Mouse (Mus musculus) cerebellum, adult 2 months (tissue): Measurements from ENCODE around the gene Coro7. TPM values are rescaled to one million over a fixed set of nuclear protein-coding genes. Genes with fewer than 3 reads are reported as not detected.

ENCODE experiments used
- DNase-seq, 2 experiments: peaks; one replicate each; pipeline ENCODE4 v3.0.0; 2021
- H3K27ac ChIP-seq: fragments of 200-500 bp; 2 replicates; pipeline ENCODE4 v1.5.1; 2012; ENCODE audit warnings: low read length, control low read depth, inconsistent platforms; ENCODE audit not compliant: insufficient read depth
- H3K27me3 ChIP-seq: fragments of 200-500 bp; 2 replicates; pipeline ENCODE4 v1.6.1; 2012; ENCODE audit warnings: inconsistent platforms, mild to moderate bottlenecking, low read length, moderate library complexity; ENCODE audit not compliant: control insufficient read depth, insufficient read depth
- H3K4me1 ChIP-seq: fragments of 200-500 bp; 2 replicates; pipeline ENCODE4 v1.6.1; 2011; ENCODE audit warnings: low read length; ENCODE audit not compliant: control insufficient read depth, insufficient read depth
- H3K4me3 ChIP-seq: fragments of 200-500 bp; replicated peaks from 2 replicates; pipeline ENCODE3; 2011; ENCODE audit warnings: mild to moderate bottlenecking, low read depth, low read length, control low read depth; ENCODE audit not compliant: insufficient read depth
- CTCF ChIP-seq: fragments of 200-500 bp; IDR thresholded peaks from 2 replicates; pipeline ENCODE4 v1.5.1; 2011; ENCODE audit warnings: low read depth, mild to moderate bottlenecking, control low read depth, low read length, moderate library complexity, borderline replicate concordance; ENCODE audit not compliant: insufficient read depth
- POLR2A ChIP-seq: fragments of 200-500 bp; IDR thresholded peaks from 2 replicates; pipeline ENCODE4 v1.6.1; 2011; ENCODE audit warnings: low read length, control low read depth, borderline replicate concordance; ENCODE audit not compliant: insufficient read depth
- WGBS: fragments of 180-500 bp; shearing (Covaris S2); methylation state at CpG from one replicate; pipeline ENCODE4 v1.1.7; 2018; 5-methylcytosine and 5-hydroxymethylcytosine counted together
- polyA plus RNA-seq: library from polyadenylated mRNA; depleted of rRNA; stranded (reverse); fragments of >200 nt; gene quantifications from 2 replicates; pipeline ENCODE4 v1.2.3, GENCODE M21; 2012

The Coro7 gene
- polyA plus RNA-seq, 1 experiment, result 86.1 TPM

- DNase-seq, result peak; percentile 84 to 91
- Histone ChIP-seq H3K27me3 (no peaks in the 10 kb centered on the region), H3K4me1 (no peaks in the 10 kb centered on the region; the same call in none of the 2 replicates), H3K27ac (no peak overlapping the region), H3K4me3 (no peak overlapping the region)
- TF ChIP-seq POLR2A (no peak), CTCF (peak; percentile 96)
- 49% methylated on average over 9 of the region's 9 CpGs for WGBS
Measured at GRCm38 (mm10) chr16:4607818-4608531, 71.6 kb downstream of the Coro7 start.

- Histone ChIP-seq H3K27me3 (no peaks in the 10 kb centered on the region), H3K27ac (no peak overlapping the region), H3K4me1 (peaks cover 5% of the 10 kb centered on the region), H3K4me3 (no peak overlapping the region)
- TF ChIP-seq CTCF, result peak; percentile 32; the same call in 1 of the 2 replicates
- no peak for TF ChIP-seq POLR2A
- peak; percentile 48 to 49 for DNase-seq
- WGBS, result 36% methylated on average over 5 of the region's 5 CpGs
Measured at GRCm38 (mm10) chr16:4606431-4607084, 73.0 kb downstream of the Coro7 start.

GRCm38 (mm10) chr16:4605514-4606131 is 74.0 kb downstream of the Coro7 start:
- Histone ChIP-seq H3K4me1 (peaks cover 5% of the 10 kb centered on the region), H3K4me3 (no peak overlapping the region), H3K27ac (no peak overlapping the region), H3K27me3 (no peaks in the 10 kb centered on the region)
- TF ChIP-seq POLR2A (no peak), CTCF (no peak)
- DNase-seq, result no peak
- WGBS, result 68% methylated on average over 13 of the region's 13 CpGs

GRCm38 (mm10) chr16:4604293-4604837 is 75.2 kb downstream of the Coro7 start:
- H3K27ac ChIP-seq, result no peak overlapping the region
- no peak for DNase-seq

GRCm38 (mm10) chr16:4603453-4603837 is 76.1 kb downstream of the Coro7 start:
- 64% methylated on average over 1 of the region's 1 CpGs for WGBS
- no peak for DNase-seq
- Histone ChIP-seq H3K27ac (no peak overlapping the region), H3K4me1 (peaks cover 5% of the 10 kb centered on the region), H3K27me3 (no peaks in the 10 kb centered on the region), H3K4me3 (no peak overlapping the region)
- TF ChIP-seq POLR2A, result no peak

More at GRCm38 (mm10) chr16:4604293-4604837, 75.2 kb downstream of the Coro7 start:
- H3K27me3 ChIP-seq, result no peaks in the 10 kb centered on the region
- H3K4me3 ChIP-seq, result no peak overlapping the region
- H3K4me1 ChIP-seq, result peaks cover 5% of the 10 kb centered on the region
- TF ChIP-seq CTCF (no peak), POLR2A (no peak)
- WGBS, result 73% methylated on average over 11 of the region's 11 CpGs

DNA sequence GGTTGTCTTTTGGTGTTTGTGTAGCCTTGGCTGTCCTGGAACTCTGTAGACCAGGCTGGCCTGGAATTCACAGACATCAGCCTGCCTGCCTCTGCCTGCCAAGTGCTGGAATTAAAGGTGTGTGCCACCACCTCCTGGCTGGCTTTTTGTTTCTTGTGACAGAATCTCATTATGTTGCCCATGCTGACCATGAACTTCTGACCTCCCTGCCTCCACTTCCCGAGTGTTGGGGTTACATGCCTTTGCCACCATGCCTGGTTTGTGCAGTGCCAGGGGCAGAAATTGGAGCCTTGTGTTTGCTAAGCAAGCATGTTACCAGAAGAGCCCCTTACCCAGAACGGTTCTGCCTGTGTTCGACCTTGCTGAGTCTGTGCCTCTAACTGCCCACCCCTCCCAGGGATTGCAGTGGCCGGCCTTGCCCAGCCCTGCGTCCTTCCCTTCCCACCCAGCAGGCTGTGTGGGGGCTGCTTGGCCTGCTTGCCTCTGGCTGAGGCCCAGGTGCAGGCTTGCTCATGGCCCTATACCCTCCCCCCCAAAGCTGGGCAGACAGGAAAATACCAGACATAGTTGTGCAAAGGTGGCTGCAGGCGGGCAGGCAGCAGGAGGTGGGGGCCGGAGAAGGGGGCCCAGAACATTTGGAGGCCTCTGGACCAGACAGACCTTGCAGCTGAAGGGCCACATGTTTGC is 76.7 kb downstream of the Coro7 start:
- TF ChIP-seq CTCF (no peak), POLR2A (no peak)
- no peaks in the 10 kb centered on the region for H3K27me3 ChIP-seq
- no peak overlapping the region for H3K4me3 ChIP-seq
- no peak overlapping the region for H3K27ac ChIP-seq
- DNase-seq, result no peak
- 47% methylated on average over 7 of the region's 7 CpGs for WGBS
- H3K4me1 ChIP-seq, result peaks cover 5% of the 10 kb centered on the region

- H3K27ac ChIP-seq, result no peak overlapping the region
- no peak for TF ChIP-seq CTCF
- no peak for TF ChIP-seq POLR2A
- 34% methylated on average over 3 of the region's 3 CpGs for WGBS
- H3K4me1 ChIP-seq, result peaks cover 5% of the 10 kb centered on the region
- no peaks in the 10 kb centered on the region for H3K27me3 ChIP-seq
- no peak overlapping the region for H3K4me3 ChIP-seq
- DNase-seq, result no peak
Measured at GRCm38 (mm10) chr16:4602189-4602588, 77.4 kb downstream of the Coro7 start.
